29 mouse cellular contexts compared by ENCODE assay signal in genomic region chr9:37301720-37302119, GRCm38 (mm10). TPM values are rescaled to one million over a fixed set of nuclear protein-coding genes. Genes with fewer than 3 reads are reported as not detected.
A peak's percentile ranks its signal among the peaks of the same experiment; 100 is the strongest.
DNase-seq lines count a peak whose midpoint lies in the region; ATAC-seq lines count a peak whose summit lies in the region.
"Had no signal": no experiment of that assay in that cellular context is flagged by ENCODE, and none has a peak within 500 bp of the region (broad histone marks: within the 10 kb centered on the region; RNA-seq: fewer than 3 reads in every experiment).

No protein-coding gene starts in this region.

- no peak overlapping the region for H3K4me2 ChIP-seq in hindbrain, embryonic 16.5 days (ENCODE audit: low read length)
- H3K4me2 ChIP-seq: embryonic facial prominence, embryonic 13.5 days; forebrain, embryonic 12.5 days; forebrain, embryonic 15.5 days; heart, embryonic 12.5 days; heart, embryonic 15.5 days; hindbrain, embryonic 13.5 days had no signal

- H3K4me3 ChIP-seq in hindbrain, embryonic 16.5 days (ENCODE audit: low read length), result no peak overlapping the region
- H3K4me3 ChIP-seq: embryonic facial prominence, embryonic 10.5 days; embryonic facial prominence, embryonic 13.5 days; erythroblast, embryonic 14.5 days; forebrain, embryonic 12.5 days; forebrain, embryonic 15.5 days; heart, embryonic 12.5 days; heart, embryonic 15.5 days; hindbrain, embryonic 10.5 days; hindbrain, embryonic 13.5 days had no signal

- DNase-seq in 416B (ENCODE audit: low read depth) (peak; percentile 28), adipocyte (ENCODE audit: low spot score) (no peak)
- peak; percentile 5 to 6 for DNase-seq in B cell, adult 2 months
- peak; percentile 37 for DNase-seq in splenic B cell, adult 2 months (ENCODE audit: low read depth, low spot score)
- DNase-seq in gastrocnemius, adult 18-20 months (ENCODE audit: low spot score), result no peak
- DNase-seq: adrenal gland, adult 8-10 months; adrenal gland, postnatal 25 days; cerebellum, adult 2 months; cerebellum, adult 9-11 months; cerebellum, postnatal 25 days; embryo, embryonic 11 days; gastrocnemius, postnatal 14 days; heart, adult 18-20 months; heart, postnatal 10 days; heart, postnatal 36 days had no signal

- H3K27me3 ChIP-seq in splenic B cell, adult 2 months (ENCODE audit: control insufficient read depth, insufficient read depth, low read length, poor library complexity, severe bottlenecking), result no peaks in the 10 kb centered on the region
- H3K27me3 ChIP-seq in hindbrain, embryonic 16.5 days (replicated peaks; ENCODE audit: control insufficient read depth, insufficient read depth, low read length), result no peaks in the 10 kb centered on the region
- H3K27me3 ChIP-seq: embryonic facial prominence, embryonic 13.5 days; forebrain, embryonic 12.5 days; forebrain, embryonic 15.5 days; heart, embryonic 12.5 days; heart, embryonic 15.5 days; hindbrain, embryonic 13.5 days had no signal

- no peak overlapping the region for H3K9ac ChIP-seq in hindbrain, embryonic 16.5 days (ENCODE audit: low read depth, low read length)
- H3K9ac ChIP-seq: embryonic facial prominence, embryonic 13.5 days; forebrain, embryonic 12.5 days; forebrain, embryonic 15.5 days; heart, embryonic 12.5 days; heart, embryonic 15.5 days; hindbrain, embryonic 13.5 days had no signal

- 94% methylated on average over 1 of the region's 1 CpGs for WGBS in hindbrain, embryonic 16.5 days

- no peaks in the 10 kb centered on the region for H3K9me3 ChIP-seq in hindbrain, embryonic 16.5 days (ENCODE audit: control insufficient read depth, low read length)
- H3K9me3 ChIP-seq: embryonic facial prominence, embryonic 10.5 days; embryonic facial prominence, embryonic 13.5 days; forebrain, embryonic 12.5 days; forebrain, embryonic 15.5 days; heart, embryonic 12.5 days; heart, embryonic 15.5 days; hindbrain, embryonic 10.5 days; hindbrain, embryonic 13.5 days had no signal

- H3K27ac ChIP-seq in hindbrain, embryonic 16.5 days (ENCODE audit: low read depth, low read length), result no peak overlapping the region
- H3K27ac ChIP-seq: embryonic facial prominence, embryonic 10.5 days; embryonic facial prominence, embryonic 13.5 days; forebrain, embryonic 12.5 days; forebrain, embryonic 15.5 days; heart, embryonic 15.5 days; hindbrain, embryonic 10.5 days; hindbrain, embryonic 13.5 days; hindbrain, postnatal 0 days had no signal

- ATAC-seq in granulocyte monocyte progenitor cell, adult 5-6 weeks (replicated peaks; ENCODE audit: poor library complexity, severe bottlenecking), result peak; percentile 96
- no peak for ATAC-seq in hindbrain, embryonic 16.5 days
- ATAC-seq: forebrain, embryonic 15.5 days; hindbrain, postnatal 0 days; inflammation-experienced regulatory T-cells, adult 6 months; intestine, postnatal 0 days had no signal

- no peaks in the 10 kb centered on the region for H3K4me1 ChIP-seq in hindbrain, embryonic 16.5 days (ENCODE audit: control insufficient read depth, insufficient read depth, low read depth, low read length)
- H3K4me1 ChIP-seq: embryonic facial prominence, embryonic 10.5 days; embryonic facial prominence, embryonic 13.5 days; forebrain, embryonic 12.5 days; forebrain, embryonic 15.5 days; heart, embryonic 12.5 days; heart, embryonic 15.5 days; hindbrain, embryonic 10.5 days; hindbrain, embryonic 13.5 days had no signal

- H3K36me3 ChIP-seq in splenic B cell, adult 2 months (ENCODE audit: control insufficient read depth, insufficient read depth, low read length, poor library complexity, severe bottlenecking), result no peaks in the 10 kb centered on the region
- H3K36me3 ChIP-seq in hindbrain, embryonic 16.5 days (ENCODE audit: control insufficient read depth, insufficient read depth, low read length), result peaks cover 2% of the 10 kb centered on the region; the same call in 1 of the 2 replicates
- H3K36me3 ChIP-seq: forebrain, embryonic 15.5 days; heart, embryonic 12.5 days; heart, embryonic 15.5 days; hindbrain, embryonic 10.5 days had no signal

RNA-seq across cellular contexts. Expression of gene Slc37a2, which starts 46.2 kb away (rescaled TPM):
- 0.81 TPM in 1 of 2 replicates, not detected in the other for total RNA-seq in granulocyte monocyte progenitor cell, adult 5-6 weeks (2014; fragmentation: Nextera tagmentation)
- total RNA-seq in granulocyte monocyte progenitor cell, adult 5-6 weeks (2017), result 0.34 and 0.52 TPM in 2 replicates
- under 1 TPM; 0.30 to 0.62 TPM for total RNA-seq in gastrocnemius, adult 18-20 months (2021)
- 1.9 and 2.6 TPM in 2 replicates for polyA plus RNA-seq in hindbrain, embryonic 16.5 days (2015; fragmentation: Nextera tagmentation; extraction: Ambion mirVana)
- polyA plus RNA-seq: erythroblast, embryonic 14.5 days had no signal

RNA-seq across cellular contexts. Expression of gene Ccdc15, which starts 46.5 kb away (rescaled TPM):
- total RNA-seq in granulocyte monocyte progenitor cell, adult 5-6 weeks (2014; fragmentation: Nextera tagmentation), result 13.3 and 16.7 TPM in 2 replicates
- 11.7 and 14.5 TPM in 2 replicates for total RNA-seq in granulocyte monocyte progenitor cell, adult 5-6 weeks (2017)
- 1 to 10 TPM; 1.5 TPM for total RNA-seq in gastrocnemius, adult 18-20 months (2021)
- polyA plus RNA-seq in hindbrain, embryonic 16.5 days (2015; fragmentation: Nextera tagmentation; extraction: Ambion mirVana), result 6.1 and 7.1 TPM in 2 replicates

Comparison
In these comparisons a context has a peak if more than half of its experiments do, and no peak if none do; other contexts are left out.
1. DNase-seq: peak in 416B (single experiment), B cell, adult 2 months (2 of 2) and splenic B cell, adult 2 months (single experiment); none in gastrocnemius, adult 18-20 months (single experiment) and adipocyte (single experiment).
2. RNA of gene Ccdc15, which starts 46.5 kb away (total RNA-seq): 11.7 to 16.7 TPM in granulocyte monocyte progenitor cell, adult 5-6 weeks; 1.5 TPM in gastrocnemius, adult 18-20 months; every median in the first group is over 4 times any median in the second.